Mouse (Mus musculus): ENCODE results near the gene Tmem121b. TPM values are rescaled to one million over a fixed set of nuclear protein-coding genes. Genes with fewer than 3 reads are reported as not detected.

Tmem121b gene
- total RNA-seq, 1 experiment, result 0.09 TPM

GRCm38 (mm10) chr6:120492499-120493373 is 871 bp downstream of the Tmem121b start:
- in situ Hi-C loops (cut with MboI; ENCODE audit: low sequenced_read_pairs in 2 of 2, unreplicated experiment in 2 of 2), result no loop called here
- TF ChIP-seq ZC3H11A (IDR thresholded peaks at IDR 0.05; ENCODE audit: borderline replicate concordance, low read depth, low read length), result no peak
- no peak for TF ChIP-seq HCFC1 (IDR thresholded peaks at IDR 0.05; ENCODE audit: borderline replicate concordance, insufficient read depth, low read length)
- TF ChIP-seq ZNF384 (IDR thresholded peaks at IDR 0.05; ENCODE audit: low read depth, low read length), result no peak
- no peak for TF ChIP-seq MAFK (IDR thresholded peaks at IDR 0.05; ENCODE audit: insufficient read depth, low read depth, low read length)
- TF ChIP-seq CHD2 (IDR thresholded peaks at IDR 0.05; ENCODE audit: low read depth, low read length), result no peak
- no peaks in the 10 kb centered on the region for H3K9me3 ChIP-seq (ENCODE audit: control insufficient read depth, insufficient read depth, low read depth, low read length)
- no peak overlapping the region for H3K9ac ChIP-seq (ENCODE audit: insufficient read depth, low read depth, low read length, poor library complexity, severe bottlenecking)
- peaks cover 0 to 9% of the 10 kb centered on the region in 2 experiments; a peak in 2 of 4 replicates for H3K4me1 ChIP-seq (ENCODE audit: control insufficient read depth in 2 of 2, insufficient read depth in 2 of 2, low read length in 2 of 2, poor library complexity in 1 of 2)
- DNase-seq (ENCODE audit: low read depth, low spot score), result no peak
- H3K36me3 ChIP-seq (ENCODE audit: control insufficient read depth, insufficient read depth, low read length, poor library complexity, severe bottlenecking), result no peaks in the 10 kb centered on the region
- peak overlapping the region; percentile 76 to 79 for H3K4me3 ChIP-seq (ENCODE audit: insufficient read depth in 1 of 2, low read depth in 1 of 2, low read length in 2 of 2, poor library complexity in 1 of 2, severe bottlenecking in 1 of 2)
- no peak overlapping the region for H3K27ac ChIP-seq (ENCODE audit: insufficient read depth, low read depth, low read length, poor library complexity, severe bottlenecking)

- TF ChIP-seq MAFK (IDR thresholded peaks at IDR 0.05; ENCODE audit: insufficient read depth, low read depth, low read length) (no peak), HCFC1 (IDR thresholded peaks at IDR 0.05; ENCODE audit: borderline replicate concordance, insufficient read depth, low read length) (no peak), ZC3H11A (IDR thresholded peaks at IDR 0.05; ENCODE audit: borderline replicate concordance, low read depth, low read length) (no peak), ZNF384 (IDR thresholded peaks at IDR 0.05; ENCODE audit: low read depth, low read length) (no peak), CHD2 (IDR thresholded peaks at IDR 0.05; ENCODE audit: low read depth, low read length) (no peak)
- H3K36me3 ChIP-seq (ENCODE audit: control insufficient read depth, insufficient read depth, low read length, poor library complexity, severe bottlenecking), result no peaks in the 10 kb centered on the region
- in situ Hi-C loops (cut with MboI; ENCODE audit: low sequenced_read_pairs in 2 of 2, unreplicated experiment in 2 of 2), result no loop called here
- DNase-seq (ENCODE audit: low read depth, low spot score), result no peak
- H3K9ac ChIP-seq (ENCODE audit: insufficient read depth, low read depth, low read length, poor library complexity, severe bottlenecking), result no peak overlapping the region; the same call in 1 of the 2 replicates
- peaks cover 0 to 9% of the 10 kb centered on the region in 2 experiments; a peak in 2 of 4 replicates for H3K4me1 ChIP-seq (ENCODE audit: control insufficient read depth in 2 of 2, insufficient read depth in 2 of 2, low read length in 2 of 2, poor library complexity in 1 of 2)
- H3K9me3 ChIP-seq (ENCODE audit: control insufficient read depth, insufficient read depth, low read depth, low read length), result no peaks in the 10 kb centered on the region
- no peak overlapping the region for H3K27ac ChIP-seq (ENCODE audit: insufficient read depth, low read depth, low read length, poor library complexity, severe bottlenecking)
- H3K4me3 ChIP-seq (ENCODE audit: insufficient read depth in 1 of 2, low read depth in 1 of 2, low read length in 2 of 2, poor library complexity in 1 of 2, severe bottlenecking in 1 of 2), result peak overlapping the region; percentile 76 to 79
These were observed 1.6 kb downstream of the Tmem121b start for GRCm38 (mm10) chr6:120491862-120492498.

GRCm38 (mm10) chr6:120491064-120491463 is 2.5 kb downstream of the Tmem121b start:
- Histone ChIP-seq H3K4me3 (ENCODE audit: insufficient read depth in 1 of 2, low read depth in 1 of 2, low read length in 2 of 2, poor library complexity in 1 of 2, severe bottlenecking in 1 of 2) (no peak overlapping the region), H3K9me3 (ENCODE audit: control insufficient read depth, insufficient read depth, low read depth, low read length) (no peaks in the 10 kb centered on the region), H3K27ac (ENCODE audit: insufficient read depth, low read depth, low read length, poor library complexity, severe bottlenecking) (no peak overlapping the region), H3K4me1 (ENCODE audit: control insufficient read depth in 2 of 2, insufficient read depth in 2 of 2, low read length in 2 of 2, poor library complexity in 1 of 2) (peaks cover 0 to 9% of the 10 kb centered on the region in 2 experiments; a peak in 2 of 4 replicates), H3K9ac (ENCODE audit: insufficient read depth, low read depth, low read length, poor library complexity, severe bottlenecking) (no peak overlapping the region), H3K36me3 (ENCODE audit: control insufficient read depth, insufficient read depth, low read length, poor library complexity, severe bottlenecking) (no peaks in the 10 kb centered on the region)
- TF ChIP-seq CHD2 (IDR thresholded peaks at IDR 0.05; ENCODE audit: low read depth, low read length) (no peak), ZNF384 (IDR thresholded peaks at IDR 0.05; ENCODE audit: low read depth, low read length) (no peak), MAFK (IDR thresholded peaks at IDR 0.05; ENCODE audit: insufficient read depth, low read depth, low read length) (no peak), ZC3H11A (IDR thresholded peaks at IDR 0.05; ENCODE audit: borderline replicate concordance, low read depth, low read length) (no peak), HCFC1 (IDR thresholded peaks at IDR 0.05; ENCODE audit: borderline replicate concordance, insufficient read depth, low read length) (no peak)
- DNase-seq (ENCODE audit: low read depth, low spot score), result no peak
- in situ Hi-C loops (cut with MboI; ENCODE audit: low sequenced_read_pairs in 2 of 2, unreplicated experiment in 2 of 2), result no loop called here

GRCm38 (mm10) chr6:120489461-120489860 is 4.1 kb downstream of the Tmem121b start:
- in situ Hi-C loops (cut with MboI; ENCODE audit: low sequenced_read_pairs in 2 of 2, unreplicated experiment in 2 of 2), result no loop called here
- DNase-seq (ENCODE audit: low read depth, low spot score), result no peak
- Histone ChIP-seq H3K36me3 (ENCODE audit: control insufficient read depth, insufficient read depth, low read length, poor library complexity, severe bottlenecking) (no peaks in the 10 kb centered on the region), H3K4me1 (ENCODE audit: control insufficient read depth in 2 of 2, insufficient read depth in 2 of 2, low read length in 2 of 2, poor library complexity in 1 of 2) (peaks cover 0 to 3% of the 10 kb centered on the region in 2 experiments; a peak in 2 of 4 replicates), H3K27ac (ENCODE audit: insufficient read depth, low read depth, low read length, poor library complexity, severe bottlenecking) (no peak overlapping the region), H3K9ac (ENCODE audit: insufficient read depth, low read depth, low read length, poor library complexity, severe bottlenecking) (no peak overlapping the region), H3K4me3 (ENCODE audit: insufficient read depth in 1 of 2, low read depth in 1 of 2, low read length in 2 of 2, poor library complexity in 1 of 2, severe bottlenecking in 1 of 2) (no peak overlapping the region), H3K9me3 (ENCODE audit: control insufficient read depth, insufficient read depth, low read depth, low read length) (no peaks in the 10 kb centered on the region)
- TF ChIP-seq HCFC1 (IDR thresholded peaks at IDR 0.05; ENCODE audit: borderline replicate concordance, insufficient read depth, low read length) (no peak), MAFK (IDR thresholded peaks at IDR 0.05; ENCODE audit: insufficient read depth, low read depth, low read length) (no peak), ZNF384 (IDR thresholded peaks at IDR 0.05; ENCODE audit: low read depth, low read length) (no peak), ZC3H11A (IDR thresholded peaks at IDR 0.05; ENCODE audit: borderline replicate concordance, low read depth, low read length) (no peak), CHD2 (IDR thresholded peaks at IDR 0.05; ENCODE audit: low read depth, low read length) (no peak)

Measured in ES-E14 (cell line).